Mouse (Mus musculus) retina, postnatal 1 day (tissue): ENCODE measurements around the gene Nek11.

Experiments used
- DNase-seq: peaks from one replicate; pipeline ENCODE4 v3.0.0-alpha.2; 2012

Gene Nek11

DNA sequence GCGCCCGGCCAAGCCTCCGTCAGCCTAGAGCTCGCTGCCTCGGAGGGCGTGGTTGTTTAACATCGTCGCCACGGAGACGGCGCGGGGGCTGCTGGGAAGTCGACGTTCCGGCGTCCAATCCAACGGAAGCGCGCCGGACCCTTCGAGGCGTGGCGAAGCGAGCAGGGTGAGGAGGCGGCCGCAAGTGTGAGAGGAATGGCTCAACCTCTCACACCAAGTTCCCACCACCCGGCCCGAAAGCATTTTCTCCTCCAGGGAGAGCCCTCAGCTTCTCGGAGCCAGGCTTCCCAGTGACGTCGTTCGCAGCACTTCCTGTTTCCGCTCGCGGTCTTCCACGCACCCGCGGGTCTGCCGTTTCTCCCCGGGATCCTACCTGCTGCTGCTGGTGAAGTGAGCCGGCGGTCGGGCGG is at the start of gene Nek11, which contains the start of gene Aste1:
Gene Nek11 (minus strand): TSS at position 307 of the 410 bp plus-strand sequence.
Gene Aste1 (plus strand): TSS at position 175 of the 410 bp plus-strand sequence.
- peak; percentile 95 for DNase-seq

DNA sequence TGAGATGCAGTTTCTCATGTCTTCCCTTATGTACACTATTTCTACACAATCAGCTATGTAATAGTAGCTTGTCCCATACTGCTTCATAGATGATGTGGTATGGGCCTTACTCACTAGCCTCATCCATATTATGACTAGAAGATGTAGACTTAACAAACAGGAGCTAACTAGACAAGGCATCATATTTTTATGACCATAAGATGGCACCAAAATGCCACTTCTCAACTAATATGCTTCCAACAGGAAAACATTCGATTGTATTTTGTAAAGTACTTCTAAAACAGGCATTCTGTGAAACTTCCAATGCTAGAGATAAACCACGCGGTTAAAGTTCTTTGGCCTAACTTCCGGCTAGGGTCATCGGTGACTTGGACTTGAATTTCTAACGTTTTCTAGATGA is 13.2 kb upstream of the Nek11 start:
- DNase-seq, result no peak

DNA sequence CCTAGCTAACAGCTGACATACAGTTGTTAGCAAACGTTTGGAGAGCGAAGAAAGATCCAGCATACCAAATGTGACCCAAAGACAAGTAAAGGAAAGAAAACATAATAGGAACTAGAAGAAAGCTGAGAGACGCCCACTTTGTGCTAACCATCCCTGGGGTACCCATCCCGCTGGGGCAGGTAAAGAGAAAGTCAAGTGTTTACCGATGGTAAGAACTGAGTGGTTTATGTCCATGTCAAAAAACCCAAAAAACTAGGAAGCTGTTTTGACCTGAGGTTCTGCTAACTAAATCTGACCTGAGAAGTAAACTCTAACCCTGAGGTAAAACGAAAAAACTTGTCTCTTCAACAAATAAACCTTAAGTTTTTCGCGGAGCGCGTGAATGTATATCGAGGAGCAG is 604 bp downstream of the Nek11 start:
- no peak for DNase-seq

DNA sequence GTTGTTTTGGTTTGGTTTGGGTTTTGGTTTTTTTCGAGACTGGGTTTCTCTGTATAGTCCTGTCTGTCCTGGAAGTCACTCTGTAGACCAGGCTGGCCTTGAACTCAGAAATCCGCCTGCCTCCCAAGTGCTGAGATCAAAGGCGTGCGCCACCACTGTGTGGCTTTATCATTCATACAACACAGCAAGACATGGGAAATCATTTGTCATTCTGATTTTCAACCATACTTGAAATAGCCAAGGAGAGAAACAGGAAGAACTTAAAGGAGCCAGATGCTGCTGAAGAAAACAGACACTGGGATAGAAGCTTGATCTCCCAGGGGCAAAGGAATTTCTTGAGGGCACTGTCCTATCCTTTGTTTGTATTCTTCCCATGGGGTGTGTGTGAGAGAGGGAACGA is 4.7 kb downstream of the Nek11 start:
- DNase-seq, result no peak

DNA sequence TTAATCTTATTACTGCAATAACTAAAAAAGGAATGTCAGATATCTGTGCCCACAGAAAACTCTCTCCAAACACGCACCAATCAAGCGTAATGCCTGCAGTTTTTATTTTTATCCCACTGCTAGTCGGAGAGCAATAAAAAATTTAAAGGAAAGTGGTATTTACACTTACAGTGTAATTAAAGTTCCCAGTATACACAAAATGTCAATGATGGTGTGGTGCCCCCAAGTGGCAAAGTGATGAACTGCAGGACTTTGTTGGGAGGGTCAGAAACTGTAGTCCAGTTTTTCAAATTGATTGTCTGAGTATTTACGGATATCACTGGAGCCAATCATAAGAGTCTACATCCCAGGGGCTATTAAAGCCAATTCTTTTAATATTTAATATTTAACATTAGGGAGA is 6.0 kb downstream of the Nek11 start:
- peak; percentile 69 for DNase-seq

DNA sequence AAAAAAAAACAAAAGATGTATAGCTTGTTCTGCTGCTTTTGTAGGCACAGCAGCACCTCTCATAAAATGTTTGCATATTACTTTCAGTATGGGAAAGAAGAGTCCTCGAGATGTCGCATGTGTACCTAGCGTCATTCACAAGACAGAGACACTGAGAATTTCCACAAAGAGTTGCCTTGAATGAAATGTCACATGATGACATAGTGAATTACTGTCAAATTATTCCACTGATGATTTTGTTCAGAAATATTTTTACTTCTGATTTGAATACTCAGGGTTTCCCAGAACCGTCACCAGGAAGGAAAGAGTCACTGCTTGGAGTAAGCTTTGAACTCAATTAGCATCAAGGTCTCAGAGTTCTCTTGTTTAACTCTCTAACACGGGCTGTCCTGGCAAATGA is 7.9 kb downstream of the Nek11 start:
- no peak for DNase-seq

DNA sequence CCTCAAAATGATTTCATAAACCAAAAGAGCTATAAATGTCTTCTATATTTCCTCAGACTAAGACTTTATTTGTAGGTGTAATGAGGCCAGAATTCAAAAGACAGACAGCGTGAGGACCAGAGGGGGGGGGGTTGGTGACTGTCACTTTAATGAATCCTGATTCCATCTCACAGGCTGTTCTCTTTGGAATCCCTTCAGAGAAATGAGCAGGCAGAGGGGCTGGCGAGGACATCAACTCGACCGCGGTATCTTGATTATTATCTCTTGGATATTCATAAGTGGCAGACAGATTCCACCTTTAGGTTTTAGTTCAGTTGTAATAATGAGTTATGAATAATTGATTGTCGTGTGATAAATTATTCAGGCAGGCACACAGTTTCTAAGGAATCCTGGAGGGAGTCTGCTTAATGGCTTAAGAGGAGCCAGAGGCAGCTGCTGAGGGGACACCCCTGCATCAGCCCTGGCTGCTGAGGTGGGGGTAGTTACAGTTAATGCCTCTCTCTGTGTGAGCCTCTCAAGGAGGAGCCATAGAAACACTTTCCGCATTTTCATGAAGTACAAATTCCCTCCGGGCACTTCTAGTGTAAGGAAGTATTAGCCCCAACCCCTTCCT is 15.7 kb downstream of the Nek11 start:
- peak; percentile 58 for DNase-seq

DNA sequence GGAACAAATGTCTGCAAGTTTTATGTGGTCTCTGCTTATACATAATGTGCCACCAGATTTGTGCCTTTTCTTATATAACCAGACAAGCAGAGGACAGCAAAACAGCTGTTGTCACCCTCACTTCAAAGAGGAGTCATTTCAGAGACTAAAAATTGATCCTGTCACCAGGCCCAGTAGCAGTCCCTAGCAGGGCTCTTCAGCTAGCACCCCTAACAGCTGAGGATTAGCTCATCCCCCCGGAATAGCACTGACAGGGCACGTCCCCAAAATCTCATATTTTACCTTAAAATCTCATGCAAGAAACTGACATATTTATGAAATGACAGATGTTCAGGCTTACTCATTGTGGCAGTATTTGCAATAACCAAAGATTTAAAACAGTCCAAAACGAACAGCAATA is 17.7 kb downstream of the Nek11 start:
- no peak for DNase-seq

DNA sequence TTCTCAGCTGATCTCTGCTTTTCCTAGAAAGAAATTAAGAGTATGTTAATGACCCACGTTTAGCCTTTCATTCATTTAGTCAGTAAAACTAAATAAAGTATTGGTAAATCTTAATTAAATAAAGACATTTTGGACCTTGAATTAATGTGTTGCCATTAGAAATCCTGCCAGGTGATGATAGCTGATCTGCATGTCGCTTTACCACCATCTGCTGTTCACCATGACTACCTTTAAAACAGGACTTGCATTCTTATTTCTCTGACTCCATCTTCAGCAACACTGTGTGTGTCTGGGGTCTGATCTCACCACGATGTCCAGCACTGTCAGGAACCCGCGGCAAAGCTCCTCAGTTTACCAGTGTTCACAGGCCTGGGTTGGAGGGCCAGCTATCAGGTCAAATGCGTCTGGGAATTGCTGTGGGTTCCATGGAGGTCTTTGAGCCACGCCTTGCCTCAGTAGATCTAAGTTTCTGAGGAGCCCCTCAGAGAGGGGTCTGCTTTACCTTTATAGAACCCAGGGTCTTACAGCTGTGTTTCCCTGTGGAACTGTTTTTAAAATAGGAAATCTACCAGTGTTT is 18.3 kb downstream of the Nek11 start:
- peak; percentile 17 for DNase-seq

DNA sequence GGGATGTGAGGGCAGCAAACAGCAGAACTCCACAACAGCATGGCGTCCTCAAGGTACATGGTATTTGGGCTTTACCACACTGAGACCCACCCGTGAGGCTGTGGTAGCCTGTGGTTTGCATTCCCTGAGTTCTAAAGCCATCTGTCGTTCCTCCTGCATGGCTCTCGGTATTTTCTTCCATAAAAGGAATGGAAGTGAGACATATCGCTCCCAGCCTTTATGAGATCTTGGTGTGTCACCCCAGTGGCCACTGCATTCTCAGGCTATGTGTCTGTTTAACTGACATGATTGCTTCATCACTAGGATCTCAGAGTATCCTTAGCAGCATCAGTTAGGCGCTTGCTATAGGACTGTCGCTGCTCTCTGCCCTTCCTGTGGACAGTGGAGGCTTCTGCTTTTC is 18.9 kb downstream of the Nek11 start:
- DNase-seq, result peak; percentile 25

DNA sequence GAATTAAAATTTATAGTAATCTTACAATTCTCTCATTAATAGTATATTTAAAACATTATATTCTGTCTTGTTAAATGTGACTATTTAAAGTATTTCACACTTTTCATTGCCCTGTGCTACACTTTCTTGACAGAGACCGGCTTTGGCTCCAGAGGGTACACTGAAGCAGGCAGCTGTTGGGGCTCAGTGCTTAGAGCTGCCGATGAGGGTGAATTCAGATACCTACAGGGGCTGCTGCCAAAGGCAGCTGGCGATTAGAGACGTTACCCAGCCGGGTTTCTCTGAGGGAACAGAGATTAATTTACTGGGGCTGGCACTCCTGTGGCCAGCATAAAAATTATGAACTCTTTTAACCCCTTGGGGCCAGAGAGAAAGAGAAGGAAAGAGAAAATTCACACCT is 21.0 kb downstream of the Nek11 start:
- no peak for DNase-seq

DNA sequence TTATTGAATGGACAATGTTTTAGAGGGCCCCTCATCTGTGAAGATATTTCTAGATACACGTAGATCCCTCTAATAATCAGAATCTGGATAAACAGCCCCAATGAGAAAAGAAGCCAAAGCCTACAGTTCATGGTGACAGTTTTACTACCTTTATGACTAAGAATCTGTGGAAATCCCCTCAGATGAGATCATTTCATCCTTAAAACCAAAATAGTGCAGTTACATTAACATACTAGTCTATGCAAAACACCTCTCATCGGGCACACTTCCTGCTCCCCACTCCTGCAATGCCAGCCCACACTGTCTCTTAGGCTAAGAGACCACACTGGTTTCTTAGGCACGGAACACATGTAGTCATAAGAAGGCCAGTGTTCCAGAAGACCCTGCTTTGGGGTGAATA is 26.7 kb downstream of the Nek11 start:
- no peak for DNase-seq

DNA sequence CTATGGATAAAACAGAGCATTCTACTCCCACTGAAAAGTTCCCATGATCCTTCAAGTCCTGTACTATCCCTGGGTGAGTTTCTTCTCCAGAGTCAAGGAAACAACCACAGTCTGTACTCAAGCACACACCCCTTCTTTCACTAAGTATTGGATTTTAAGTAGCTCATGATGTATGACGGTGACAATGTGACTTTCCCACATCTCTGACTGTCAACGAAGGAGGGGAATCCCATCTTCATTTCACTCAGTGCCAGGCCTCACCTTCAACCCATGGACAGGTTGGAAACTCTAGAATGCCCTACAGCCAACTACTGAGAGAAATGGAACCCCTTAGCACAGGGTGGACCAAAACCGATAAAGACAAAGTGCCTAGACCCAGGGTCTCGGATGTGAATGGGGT is 29.1 kb downstream of the Nek11 start:
- no peak for DNase-seq

DNA sequence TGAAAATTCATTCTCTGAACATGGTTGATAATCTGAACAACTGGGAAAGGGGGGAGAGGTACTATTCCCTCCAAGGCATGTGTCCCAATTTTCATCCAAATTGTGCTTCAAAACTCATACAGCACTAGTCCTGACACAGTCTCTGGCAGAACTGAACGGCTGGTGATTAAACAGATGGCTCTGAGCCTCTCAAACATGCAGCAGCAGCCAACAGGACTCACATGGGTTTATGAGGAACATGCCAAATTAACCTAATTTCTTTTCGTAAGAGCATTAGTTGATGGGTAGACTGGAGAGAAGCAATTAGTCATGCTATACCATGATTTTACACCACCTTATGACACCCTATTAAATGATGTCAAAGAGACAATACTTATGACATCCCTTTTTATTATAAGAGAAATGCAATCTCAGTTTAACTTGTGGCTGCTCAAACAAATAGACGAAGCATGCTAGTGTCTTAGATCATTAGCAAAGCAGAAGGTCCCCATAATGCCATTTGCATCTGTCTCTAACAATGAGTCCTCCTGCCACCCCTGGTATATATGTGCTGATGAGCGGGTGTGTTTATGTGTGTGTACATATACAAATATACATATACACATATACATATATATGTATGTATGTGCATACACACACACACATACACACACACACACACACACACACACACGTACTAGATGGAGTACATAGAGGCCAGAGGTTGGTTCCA is 31.6 kb downstream of the Nek11 start:
- peak; percentile 67 for DNase-seq

DNA sequence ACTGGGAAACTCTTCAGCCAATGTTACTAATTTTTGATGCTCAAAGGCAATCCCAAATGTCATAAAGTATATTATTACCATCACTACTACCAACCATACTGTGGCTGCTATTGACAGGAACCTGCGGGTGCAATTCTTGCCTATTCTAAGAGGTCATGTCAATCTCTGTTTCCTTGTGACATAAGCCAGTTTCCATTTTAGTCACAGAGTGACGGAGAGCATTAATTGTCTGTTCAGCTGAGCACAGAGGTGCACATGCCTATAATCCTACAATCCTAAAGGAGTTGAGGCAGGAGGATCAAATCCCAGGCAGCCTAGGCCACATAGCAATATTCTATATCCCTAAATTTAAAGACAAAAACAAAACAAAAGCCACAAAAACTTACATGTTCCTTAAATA is 33.1 kb downstream of the Nek11 start:
- no peak for DNase-seq

DNA sequence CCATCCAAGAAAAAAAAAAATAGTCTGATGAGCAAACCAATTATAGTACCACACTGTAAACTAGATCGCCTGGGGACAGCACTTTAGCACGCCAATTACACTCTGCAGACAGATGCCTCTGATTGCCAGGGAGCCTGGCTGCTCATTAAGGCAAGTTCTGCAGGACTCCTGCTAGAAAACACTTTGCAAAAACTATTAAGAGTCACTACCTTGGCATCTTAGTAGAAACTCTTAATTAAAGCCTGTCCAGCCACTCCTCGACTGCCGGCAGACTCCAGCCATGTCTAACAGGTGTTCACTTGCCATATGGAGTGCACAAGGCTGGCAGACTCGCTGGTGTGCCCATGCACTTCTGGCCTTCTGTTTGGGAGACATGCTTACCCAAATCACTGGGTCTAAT is 46.3 kb downstream of the Nek11 start:
- DNase-seq, result peak; percentile 62

DNA sequence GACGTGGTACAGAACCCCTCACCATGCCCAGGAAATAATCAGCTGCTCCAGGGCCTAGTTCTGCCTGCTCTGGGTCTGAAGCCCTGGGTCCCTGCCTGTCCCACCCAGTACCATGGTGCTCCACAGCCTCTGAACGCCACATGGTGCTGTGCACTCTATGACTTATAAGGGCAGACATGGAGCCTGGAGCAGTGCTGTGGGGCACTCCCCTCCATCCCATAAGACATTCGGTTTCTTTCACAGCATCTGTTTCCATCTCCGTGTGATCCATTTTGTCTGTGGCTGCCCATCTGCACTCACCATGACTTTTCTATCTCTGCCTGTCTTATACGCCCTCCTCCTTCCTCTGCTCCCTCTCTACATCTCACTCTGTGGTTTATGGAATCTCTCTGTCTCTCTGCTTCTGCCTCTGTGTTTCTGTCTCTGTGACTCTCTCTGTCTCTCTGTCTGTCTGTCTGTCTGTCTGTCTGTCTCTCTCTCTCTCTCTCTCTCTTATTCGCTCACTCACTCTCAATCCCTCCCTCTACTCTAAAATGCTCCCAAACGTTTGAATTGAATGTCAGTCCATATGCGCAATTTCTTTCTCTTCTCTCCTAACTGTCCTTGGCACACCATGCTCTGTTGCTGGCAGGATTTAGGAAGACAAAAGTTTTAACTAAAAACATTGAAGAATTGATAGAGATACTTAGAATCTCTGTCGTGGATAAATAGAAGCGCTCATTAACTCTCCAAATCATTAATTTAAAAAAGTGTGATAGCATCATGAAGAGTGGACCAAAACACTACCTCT is 46.9 kb downstream of the Nek11 start:
- peak; percentile 33 for DNase-seq

DNA sequence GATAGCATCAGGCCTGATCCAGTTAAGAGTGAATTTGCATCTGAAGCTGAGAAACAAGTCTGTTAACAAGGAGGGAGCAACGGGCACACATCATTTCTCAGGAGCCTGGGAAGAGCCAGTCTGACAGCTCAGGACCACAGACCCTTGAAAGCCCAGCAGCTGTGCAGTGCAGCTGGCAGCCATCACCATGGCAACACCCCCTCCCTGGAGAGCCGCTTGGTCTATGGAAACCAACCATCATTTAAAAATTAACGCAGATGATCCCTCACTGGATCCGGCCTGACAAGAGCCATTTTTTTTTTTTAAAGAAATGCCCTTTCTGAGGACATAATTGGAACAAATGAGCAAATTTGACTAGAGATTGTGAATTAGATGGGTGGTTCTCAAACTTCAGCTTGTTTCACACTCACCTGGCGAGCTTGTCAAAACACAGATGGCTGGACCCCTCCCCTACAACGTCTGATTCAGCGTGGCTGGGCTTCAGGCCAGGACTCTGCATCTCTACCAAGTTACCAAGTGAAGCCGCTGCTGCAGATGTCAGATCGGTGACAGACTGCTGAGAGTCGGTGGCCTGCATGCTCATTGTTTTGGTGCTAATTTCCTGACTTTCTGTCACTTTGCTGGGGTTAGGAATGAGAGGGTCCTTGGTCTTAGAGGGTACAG is 52.2 kb downstream of the Nek11 start:
- peak; percentile 72 for DNase-seq

DNA sequence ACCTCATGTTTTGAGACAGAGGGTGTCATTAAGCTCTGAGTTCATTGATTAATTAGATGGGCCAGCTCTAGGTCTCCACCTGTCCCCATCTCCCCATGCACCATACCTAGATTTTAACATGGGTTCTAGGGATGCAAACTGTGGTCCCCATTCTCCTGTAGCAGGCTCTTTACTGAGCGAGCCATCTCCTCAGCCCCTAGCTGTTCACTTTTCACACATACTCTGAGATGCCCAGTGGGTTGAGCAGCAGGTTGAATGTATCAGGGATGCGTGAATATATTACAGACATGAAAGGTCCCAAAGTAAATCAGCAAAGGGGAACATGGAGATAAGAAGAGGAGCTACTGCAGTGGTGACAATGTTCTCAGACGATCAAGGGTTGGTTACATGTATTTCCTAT is 52.8 kb downstream of the Nek11 start:
- no peak for DNase-seq

DNA sequence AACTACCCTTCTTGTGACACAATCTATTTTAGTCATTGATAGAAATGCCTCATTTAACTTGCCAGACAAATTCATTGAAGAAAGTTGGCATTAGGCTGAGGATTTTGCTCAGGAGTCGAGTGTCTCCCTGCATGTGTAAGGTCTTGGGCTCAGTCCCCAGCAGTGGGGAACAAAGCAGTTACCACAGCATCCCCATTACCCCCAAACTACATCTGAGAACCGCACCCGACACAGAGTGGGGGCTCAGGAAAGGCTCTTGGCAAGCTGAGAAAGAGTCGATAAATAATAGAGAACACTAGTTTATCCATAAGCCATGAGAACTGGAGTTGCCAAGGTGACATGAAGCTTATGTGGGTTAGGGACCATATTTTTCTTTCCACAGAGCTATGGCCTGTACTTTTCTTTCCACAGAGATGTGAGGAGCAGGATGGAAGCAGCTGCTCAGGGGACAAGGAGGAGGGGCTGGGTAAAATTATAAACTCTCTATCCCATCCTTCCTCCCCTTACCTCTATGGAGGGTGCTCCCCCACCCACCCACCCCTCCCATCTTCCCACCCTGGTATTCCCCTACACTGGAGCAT is 62.8 kb downstream of the Nek11 start:
- DNase-seq, result no peak

DNA sequence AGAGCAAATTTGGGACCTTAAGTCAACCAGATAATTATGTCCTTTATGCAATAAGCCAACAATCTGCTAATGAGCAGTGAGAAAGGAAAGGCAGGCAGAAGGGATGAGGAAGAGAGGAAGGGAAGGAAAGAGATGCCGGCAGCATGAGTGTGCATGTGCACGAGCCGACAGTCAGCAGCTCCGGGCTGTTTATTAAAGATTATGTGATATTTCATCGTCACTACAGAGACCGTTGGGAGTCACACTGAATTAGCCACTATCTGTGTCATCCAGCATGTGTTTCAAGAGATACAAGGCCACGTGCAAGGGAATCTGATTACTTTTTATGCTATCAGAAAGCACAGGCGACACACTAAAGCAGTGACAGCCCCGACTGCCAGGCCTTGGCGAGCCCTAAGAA is 73.5 kb downstream of the Nek11 start:
- DNase-seq, result no peak

DNA sequence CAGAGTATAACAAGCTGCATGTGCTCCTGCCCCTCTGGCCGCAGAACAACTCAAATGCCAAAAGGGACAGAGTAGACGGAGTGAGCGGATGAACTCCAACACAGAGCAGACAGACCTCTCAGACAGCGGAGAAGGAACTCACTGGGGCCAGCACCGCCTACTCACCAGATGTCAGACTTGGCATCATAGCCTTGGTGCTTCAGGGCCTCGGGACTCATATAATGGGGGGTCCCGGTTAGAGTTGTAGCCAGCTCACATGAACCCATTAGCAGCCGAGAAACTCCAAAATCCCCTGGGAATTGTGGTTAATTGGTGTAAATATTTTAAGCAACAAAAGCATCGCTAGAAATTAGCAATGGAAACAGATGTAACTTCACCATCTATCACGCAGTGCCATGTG is 82.1 kb downstream of the Nek11 start:
- peak; percentile 10 for DNase-seq

DNA sequence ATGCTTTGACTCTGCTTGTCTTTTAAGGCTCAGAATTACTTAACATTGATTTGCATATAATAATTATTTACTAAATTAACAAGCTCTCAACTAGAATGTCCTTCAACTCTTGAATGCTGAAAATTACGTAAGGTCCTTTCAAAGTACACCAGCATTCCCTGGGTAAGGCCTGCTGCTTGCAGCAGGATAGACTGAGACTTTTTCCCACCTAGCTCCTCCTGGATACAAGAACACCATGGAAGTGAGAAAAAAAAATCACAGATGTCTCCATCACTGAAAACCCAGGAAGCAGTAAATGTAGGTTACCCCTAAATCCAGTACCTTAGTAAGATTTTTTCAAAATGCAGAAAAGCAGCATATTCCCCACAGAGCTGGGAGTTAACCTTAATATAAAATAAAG is 82.6 kb downstream of the Nek11 start:
- DNase-seq, result no peak
